In the genomic region with DNA sequence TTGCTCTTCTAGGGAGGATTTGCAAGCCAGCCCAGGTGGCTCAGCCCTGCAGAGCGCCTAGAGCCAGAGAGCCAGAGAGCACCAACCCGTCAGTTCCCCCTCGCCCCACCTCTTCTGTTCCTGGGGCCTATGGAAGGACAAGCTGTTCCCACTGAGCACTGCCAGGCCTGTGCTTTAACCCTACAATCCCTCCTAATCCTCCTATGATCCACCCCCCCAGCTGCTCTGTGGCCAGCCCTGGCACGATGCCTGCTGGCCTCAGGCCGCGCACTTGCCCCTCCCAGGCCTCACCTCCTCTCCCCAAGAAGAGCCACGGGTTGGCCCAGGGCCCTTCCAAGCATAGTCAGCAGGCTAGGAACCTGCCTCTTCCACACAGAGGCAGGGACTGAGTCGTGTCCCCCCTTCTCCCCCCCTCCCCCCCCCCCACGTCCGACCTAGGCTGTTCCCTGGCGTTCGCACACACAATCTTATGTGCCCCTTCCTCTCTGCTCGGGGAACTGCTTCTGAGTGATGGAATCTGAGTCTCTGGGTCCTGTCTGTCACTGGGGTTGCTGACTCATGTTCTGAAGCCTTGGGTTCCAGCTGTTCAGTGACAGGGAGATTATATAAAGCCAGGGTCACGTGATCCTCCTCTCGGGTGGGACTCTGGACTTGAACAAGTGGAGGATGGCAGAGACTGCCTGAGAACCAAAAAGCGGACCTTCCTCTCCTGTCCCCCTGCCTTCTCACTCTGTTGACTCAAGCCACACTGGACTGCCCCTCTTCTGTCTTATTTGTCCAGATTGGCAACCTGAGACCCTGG, we compare ENCODE assay signal across 10 mouse cellular contexts. TPM values are rescaled to one million over a fixed set of nuclear protein-coding genes. Genes with fewer than 3 reads are reported as not detected.
DNase-seq lines count a peak whose midpoint lies in the region; ATAC-seq and TF ChIP-seq lines count a peak whose summit lies in the region.
"Had no signal": no experiment of that assay in that cellular context is flagged by ENCODE, and none has a peak within 500 bp of the region (broad histone marks: within the 10 kb centered on the region; RNA-seq: fewer than 3 reads in every experiment).

No protein-coding gene starts in this region.

- no peaks in the 10 kb centered on the region for H3K36me3 ChIP-seq in embryonic facial prominence, embryonic 13.5 days
- no peaks in the 10 kb centered on the region for H3K36me3 ChIP-seq in embryonic facial prominence, embryonic 10.5 days (replicated peaks)
- no peaks in the 10 kb centered on the region for H3K36me3 ChIP-seq in intestine, postnatal 0 days (ENCODE audit: control insufficient read depth, insufficient read depth)
- no peaks in the 10 kb centered on the region for H3K36me3 ChIP-seq in liver, embryonic 16.5 days (ENCODE audit: control insufficient read depth, insufficient read depth)
- H3K36me3 ChIP-seq: neural tube, embryonic 12.5 days had no signal

- no peak for TF ChIP-seq CTCF in intestine, postnatal 0 days (IDR thresholded peaks at IDR 0.05; ENCODE audit: low read depth)

- no peak for DNase-seq in embryonic facial prominence, embryonic 10.5 days (ENCODE audit: low spot score)
- peak; percentile 99 for DNase-seq in cerebellum, adult 11-12 months
- peak; percentile 87 for DNase-seq in gonadal fat pad, adult 2 months (ENCODE audit: low read depth)
- peak; percentile 69 for DNase-seq in ovary, postnatal 10 days (ENCODE audit: low spot score)
- DNase-seq in thymus, postnatal 10 days (ENCODE audit: low spot score in 2 of 2) = no peak

- no peak overlapping the region for H3K4me2 ChIP-seq in embryonic facial prominence, embryonic 13.5 days
- 0 out of 2 replicates have a peak overlapping the region, but pooled peaks have one; percentile 13 for H3K4me2 ChIP-seq in intestine, postnatal 0 days (replicated peaks; ENCODE audit: low read depth)
- no peak overlapping the region for H3K4me2 ChIP-seq in liver, embryonic 16.5 days (ENCODE audit: low read depth, low read length)
- H3K4me2 ChIP-seq: neural tube, embryonic 12.5 days had no signal

- H3K27ac ChIP-seq in embryonic facial prominence, embryonic 13.5 days = peak overlapping the region; percentile 9; the same call in 1 of the 2 replicates
- no peak overlapping the region for H3K27ac ChIP-seq in embryonic facial prominence, embryonic 10.5 days (replicated peaks)
- no peak overlapping the region for H3K27ac ChIP-seq in intestine, postnatal 0 days (ENCODE audit: low read depth, low read length)
- no peak overlapping the region for H3K27ac ChIP-seq in liver, embryonic 16.5 days (ENCODE audit: low read length)
- H3K27ac ChIP-seq: neural tube, embryonic 12.5 days had no signal

- WGBS in embryonic facial prominence, embryonic 13.5 days = 30% methylated on average over 16 of the region's 16 CpGs
- WGBS in embryonic facial prominence, embryonic 10.5 days = 41% methylated on average over 16 of the region's 16 CpGs
- 35% methylated on average over 16 of the region's 16 CpGs for WGBS in intestine, postnatal 0 days
- WGBS in liver, embryonic 16.5 days (ENCODE audit: insufficient replicate concordance) = 30% methylated on average over 16 of the region's 16 CpGs

- no peaks in the 10 kb centered on the region for H3K9me3 ChIP-seq in embryonic facial prominence, embryonic 13.5 days
- H3K9me3 ChIP-seq in embryonic facial prominence, embryonic 10.5 days = no peaks in the 10 kb centered on the region
- H3K9me3 ChIP-seq in intestine, postnatal 0 days (ENCODE audit: control insufficient read depth) = no peaks in the 10 kb centered on the region
- no peaks in the 10 kb centered on the region for H3K9me3 ChIP-seq in liver, embryonic 16.5 days (replicated peaks; ENCODE audit: control insufficient read depth, low read length)
- H3K9me3 ChIP-seq: neural tube, embryonic 12.5 days had no signal

- ATAC-seq in embryonic facial prominence, embryonic 13.5 days (ENCODE audit: insufficient number of reproducible peaks, insufficient read depth, low FRiP score, low TSS enrichment, low read depth) = peak; percentile 63
- ATAC-seq in intestine, postnatal 0 days = peak; percentile 41
- 0 out of 2 replicates have a peak, but pooled peaks have one; percentile 11 for ATAC-seq in liver, embryonic 16.5 days (ENCODE audit: low read depth)

- peaks cover 16% of the 10 kb centered on the region for H3K27me3 ChIP-seq in embryonic facial prominence, embryonic 13.5 days
- H3K27me3 ChIP-seq in embryonic facial prominence, embryonic 10.5 days (replicated peaks; ENCODE audit: low read depth, poor library complexity, severe bottlenecking) = peaks cover 76% of the 10 kb centered on the region
- no peaks in the 10 kb centered on the region for H3K27me3 ChIP-seq in intestine, postnatal 0 days (replicated peaks; ENCODE audit: control insufficient read depth, insufficient read depth, low read length)
- H3K27me3 ChIP-seq in liver, embryonic 16.5 days (ENCODE audit: control insufficient read depth, insufficient read depth, low read depth, low read length) = peaks cover 11% of the 10 kb centered on the region

- H3K4me1 ChIP-seq in embryonic facial prominence, embryonic 13.5 days = peaks cover 30% of the 10 kb centered on the region
- H3K4me1 ChIP-seq in embryonic facial prominence, embryonic 10.5 days = peaks cover 37% of the 10 kb centered on the region
- peaks cover 2% of the 10 kb centered on the region; the same call in 1 of the 2 replicates for H3K4me1 ChIP-seq in intestine, postnatal 0 days (replicated peaks; ENCODE audit: control insufficient read depth, insufficient read depth, low read length)
- H3K4me1 ChIP-seq in liver, embryonic 16.5 days (ENCODE audit: control insufficient read depth, low read depth, low read length) = peaks cover 7% of the 10 kb centered on the region

- H3K9ac ChIP-seq in embryonic facial prominence, embryonic 13.5 days = no peak overlapping the region
- H3K9ac ChIP-seq in intestine, postnatal 0 days (ENCODE audit: low read depth, low read length) = no peak overlapping the region
- H3K9ac ChIP-seq in liver, embryonic 16.5 days (ENCODE audit: low read depth, low read length) = no peak overlapping the region
- H3K9ac ChIP-seq: neural tube, embryonic 12.5 days had no signal

- no peak overlapping the region for H3K4me3 ChIP-seq in embryonic facial prominence, embryonic 13.5 days
- no peak overlapping the region for H3K4me3 ChIP-seq in embryonic facial prominence, embryonic 10.5 days
- no peak overlapping the region for H3K4me3 ChIP-seq in intestine, postnatal 0 days (ENCODE audit: low read depth, low read length)
- no peak overlapping the region for H3K4me3 ChIP-seq in liver, embryonic 16.5 days (ENCODE audit: low read depth, low read length)
- H3K4me3 ChIP-seq: erythroblast, embryonic 14.5 days; neural tube, embryonic 12.5 days had no signal

RNA-seq across cellular contexts. Expression of gene Usp2, which starts 12.3 kb away (rescaled TPM):
- 14.6 and 15.2 TPM in 2 replicates for polyA plus RNA-seq in embryonic facial prominence, embryonic 13.5 days (2015; fragmentation: Nextera tagmentation; extraction: Ambion mirVana)
- polyA plus RNA-seq in embryonic facial prominence, embryonic 10.5 days (2016; fragmentation: Nextera tagmentation; extraction: Ambion mirVana) = 10.7 and 12.0 TPM in 2 replicates
- polyA plus RNA-seq in gonadal fat pad, adult 2 months (2012; rRNA removed) = 19.3 and 24.5 TPM in 2 replicates
- 9.7 and 10.4 TPM in 2 replicates for polyA plus RNA-seq in intestine, postnatal 0 days (2015; fragmentation: Nextera tagmentation; extraction: Ambion mirVana)
- polyA plus RNA-seq in liver, embryonic 16.5 days (2015; fragmentation: Nextera tagmentation; extraction: Ambion mirVana) = 2.7 and 3.2 TPM in 2 replicates
- polyA plus RNA-seq: erythroblast, embryonic 14.5 days had no signal

RNA-seq across cellular contexts. Expression of gene Mfrp, which starts 22.4 kb away (rescaled TPM):
- polyA plus RNA-seq in embryonic facial prominence, embryonic 13.5 days (2015; fragmentation: Nextera tagmentation; extraction: Ambion mirVana) = 0.21 and 0.39 TPM in 2 replicates
- 0.09 and 0.12 TPM in 2 replicates for polyA plus RNA-seq in embryonic facial prominence, embryonic 10.5 days (2016; fragmentation: Nextera tagmentation; extraction: Ambion mirVana)
- 72.1 and 84.4 TPM in 2 replicates for polyA plus RNA-seq in gonadal fat pad, adult 2 months (2012; rRNA removed)
- polyA plus RNA-seq in intestine, postnatal 0 days (2015; fragmentation: Nextera tagmentation; extraction: Ambion mirVana) = 0.05 TPM in 1 of 2 replicates, not detected in the other
- 0.04 TPM in 1 of 2 replicates, not detected in the other for polyA plus RNA-seq in liver, embryonic 16.5 days (2015; fragmentation: Nextera tagmentation; extraction: Ambion mirVana)
- polyA plus RNA-seq: erythroblast, embryonic 14.5 days had no signal

RNA-seq across cellular contexts. Expression of gene C1qtnf5, which starts 27.9 kb away (rescaled TPM):
- polyA plus RNA-seq in embryonic facial prominence, embryonic 13.5 days (2015; fragmentation: Nextera tagmentation; extraction: Ambion mirVana) = 1.5 and 2.8 TPM in 2 replicates
- 0.27 and 0.75 TPM in 2 replicates for polyA plus RNA-seq in embryonic facial prominence, embryonic 10.5 days (2016; fragmentation: Nextera tagmentation; extraction: Ambion mirVana)
- polyA plus RNA-seq in gonadal fat pad, adult 2 months (2012; rRNA removed) = 28.7 and 29.3 TPM in 2 replicates
- 5.4 and 6.0 TPM in 2 replicates for polyA plus RNA-seq in intestine, postnatal 0 days (2015; fragmentation: Nextera tagmentation; extraction: Ambion mirVana)
- 0.29 and 0.52 TPM in 2 replicates for polyA plus RNA-seq in liver, embryonic 16.5 days (2015; fragmentation: Nextera tagmentation; extraction: Ambion mirVana)

RNA-seq across cellular contexts. Expression of gene Gm49380, which starts 34.1 kb away (rescaled TPM):
- 0.30 and 0.48 TPM in 2 replicates for polyA plus RNA-seq in embryonic facial prominence, embryonic 13.5 days (2015; fragmentation: Nextera tagmentation; extraction: Ambion mirVana)
- 0.31 and 0.49 TPM in 2 replicates for polyA plus RNA-seq in embryonic facial prominence, embryonic 10.5 days (2016; fragmentation: Nextera tagmentation; extraction: Ambion mirVana)
- polyA plus RNA-seq in gonadal fat pad, adult 2 months (2012; rRNA removed) = 0.04 and 0.10 TPM in 2 replicates
- polyA plus RNA-seq in intestine, postnatal 0 days (2015; fragmentation: Nextera tagmentation; extraction: Ambion mirVana) = 0.05 TPM in 1 of 2 replicates, not detected in the other
- 0.07 TPM in 1 of 2 replicates, not detected in the other for polyA plus RNA-seq in liver, embryonic 16.5 days (2015; fragmentation: Nextera tagmentation; extraction: Ambion mirVana)
- polyA plus RNA-seq: erythroblast, embryonic 14.5 days had no signal

RNA-seq across cellular contexts. Expression of gene Rnf26, which starts 34.2 kb away (rescaled TPM):
- 73.3 and 80.1 TPM in 2 replicates for polyA plus RNA-seq in embryonic facial prominence, embryonic 13.5 days (2015; fragmentation: Nextera tagmentation; extraction: Ambion mirVana)
- polyA plus RNA-seq in embryonic facial prominence, embryonic 10.5 days (2016; fragmentation: Nextera tagmentation; extraction: Ambion mirVana) = 80.1 and 80.9 TPM in 2 replicates
- 23.4 and 25.6 TPM in 2 replicates for polyA plus RNA-seq in gonadal fat pad, adult 2 months (2012; rRNA removed)
- polyA plus RNA-seq in intestine, postnatal 0 days (2015; fragmentation: Nextera tagmentation; extraction: Ambion mirVana) = 18.4 and 18.8 TPM in 2 replicates
- polyA plus RNA-seq in liver, embryonic 16.5 days (2015; fragmentation: Nextera tagmentation; extraction: Ambion mirVana) = 27.1 and 32.3 TPM in 2 replicates

Comparison
In these comparisons a context has a peak if more than half of its experiments do, and no peak if none do; other contexts are left out.
1. ATAC-seq: peak in every context shown above with its lines; median percentile 63 in embryonic facial prominence, embryonic 13.5 days; 41 in intestine, postnatal 0 days; 11 in liver, embryonic 16.5 days.
2. DNase-seq: peak in cerebellum, adult 11-12 months (single experiment), gonadal fat pad, adult 2 months (single experiment) and ovary, postnatal 10 days (single experiment); none in embryonic facial prominence, embryonic 10.5 days (single experiment) and thymus, postnatal 10 days (0 of 2).
3. RNA of gene Mfrp, which starts 22.4 kb away (polyA plus RNA-seq): 72.1 to 84.4 TPM in gonadal fat pad, adult 2 months; 0.21 to 0.39 TPM in embryonic facial prominence, embryonic 13.5 days, 0.09 to 0.12 TPM in embryonic facial prominence, embryonic 10.5 days, 0.05 TPM in intestine, postnatal 0 days and 0.04 TPM in liver, embryonic 16.5 days; every median in the first group is over 10 times any median in the second.